Mouse (Mus musculus) adrenal gland, adult (tissue): Measurements from ENCODE around the gene Slc22a7.
A peak's percentile ranks its signal among the peaks of the same experiment; 100 is the strongest.

Source experiments
- DNase-seq, 2 experiments: peaks; one replicate each; pipeline ENCODE4 v3.0.0; 2022 to 2023; ENCODE audit warnings: low spot score in 1 of 2; ENCODE audit not compliant: inconsistent age in 2 of 2

The Slc22a7 gene

GRCm38 (mm10) chr17:46439176-46439575, 919 bp upstream of the Slc22a7 start:
- no peak for DNase-seq

GRCm38 (mm10) chr17:46436672-46437366, 1.4 kb downstream of the Slc22a7 start:
- DNase-seq: no peak

- peak; percentile 54 to 78 for DNase-seq
Observed at GRCm38 (mm10) chr17:46433627-46434026, 4.6 kb downstream of the Slc22a7 start.

GRCm38 (mm10) chr17:46428761-46429414, 9.4 kb downstream of the Slc22a7 start, which contains the start of gene Crip3:
Gene Crip3, plus strand, starts transcription at chr17:46428926.
- DNase-seq: peak; percentile 40 to 67

GRCm38 (mm10) chr17:46426496-46426895, 11.8 kb downstream of the Slc22a7 start:
- DNase-seq: no peak

GRCm38 (mm10) chr17:46419717-46420116, 18.5 kb downstream of the Slc22a7 start:
- DNase-seq: no peak

- no peak for DNase-seq
Observed at GRCm38 (mm10) chr17:46418628-46419027, 19.6 kb downstream of the Slc22a7 start.

GRCm38 (mm10) chr17:46408478-46408877, 29.8 kb downstream of the Slc22a7 start:
- peak in 1 of 2 experiments; percentile 41 for DNase-seq

DNA sequence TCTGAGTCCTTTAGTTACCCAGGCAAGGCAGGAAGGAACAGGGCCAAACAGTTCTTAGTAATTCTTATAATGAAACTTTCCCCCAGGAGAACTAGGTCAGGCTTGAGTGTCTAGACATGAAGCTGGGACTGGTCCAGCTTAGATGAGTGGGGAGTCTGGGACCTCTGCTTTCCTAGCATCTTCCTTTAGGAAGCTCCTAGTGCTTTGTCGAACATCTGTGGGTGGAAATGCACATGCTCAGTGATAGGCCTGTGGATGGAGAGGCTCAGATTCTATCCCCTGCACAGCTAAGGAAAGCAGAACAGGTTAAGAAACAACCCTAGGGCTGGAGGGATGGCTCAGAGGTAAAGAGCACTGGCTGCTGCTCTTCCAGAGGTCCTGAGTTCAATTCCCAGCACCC, 43.6 kb downstream of the Slc22a7 start:
- DNase-seq: no peak

DNA sequence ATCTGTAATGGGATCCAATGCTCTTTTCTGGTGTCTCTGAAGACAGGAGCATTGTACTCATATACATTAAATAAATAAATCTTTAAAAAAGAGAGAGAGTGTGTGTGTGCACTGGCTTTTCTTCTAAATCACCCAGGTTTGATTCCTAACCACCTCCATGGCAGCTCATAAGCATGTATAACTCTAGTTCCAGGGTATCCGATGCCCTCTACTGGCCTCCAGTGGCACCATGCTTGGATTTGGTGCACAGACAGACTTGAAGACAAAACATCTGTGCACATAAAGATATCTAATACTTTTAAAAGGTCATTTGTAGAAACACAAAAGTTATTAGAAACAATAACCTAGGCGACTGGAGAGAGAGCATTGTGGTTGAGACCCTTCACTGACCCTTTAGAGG, 45.2 kb downstream of the Slc22a7 start:
- DNase-seq: peak; percentile 21 to 69

DNA sequence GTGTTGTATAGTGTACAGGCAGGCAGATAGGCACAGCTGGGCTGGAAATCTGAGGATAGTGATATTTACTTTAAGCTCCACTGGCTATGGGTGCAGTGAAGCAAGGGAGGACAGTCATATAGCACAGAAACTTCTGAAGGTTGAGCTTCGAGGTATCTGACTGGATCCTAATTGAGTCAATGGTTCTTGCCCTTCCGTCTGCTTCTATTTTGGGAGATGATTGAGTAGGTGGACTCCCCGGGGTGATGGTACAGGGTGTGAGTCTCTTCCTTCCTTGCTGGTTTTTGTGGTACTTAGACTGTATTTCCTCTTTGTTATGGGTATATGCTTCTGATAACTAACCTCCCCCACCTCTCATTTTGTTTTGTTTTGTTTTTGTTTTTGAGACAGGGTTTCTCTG, 50.1 kb downstream of the Slc22a7 start:
- no peak for DNase-seq

GRCm38 (mm10) chr17:46384061-46384801, 54.0 kb downstream of the Slc22a7 start:
- peak; percentile 39 to 81 for DNase-seq

DNA sequence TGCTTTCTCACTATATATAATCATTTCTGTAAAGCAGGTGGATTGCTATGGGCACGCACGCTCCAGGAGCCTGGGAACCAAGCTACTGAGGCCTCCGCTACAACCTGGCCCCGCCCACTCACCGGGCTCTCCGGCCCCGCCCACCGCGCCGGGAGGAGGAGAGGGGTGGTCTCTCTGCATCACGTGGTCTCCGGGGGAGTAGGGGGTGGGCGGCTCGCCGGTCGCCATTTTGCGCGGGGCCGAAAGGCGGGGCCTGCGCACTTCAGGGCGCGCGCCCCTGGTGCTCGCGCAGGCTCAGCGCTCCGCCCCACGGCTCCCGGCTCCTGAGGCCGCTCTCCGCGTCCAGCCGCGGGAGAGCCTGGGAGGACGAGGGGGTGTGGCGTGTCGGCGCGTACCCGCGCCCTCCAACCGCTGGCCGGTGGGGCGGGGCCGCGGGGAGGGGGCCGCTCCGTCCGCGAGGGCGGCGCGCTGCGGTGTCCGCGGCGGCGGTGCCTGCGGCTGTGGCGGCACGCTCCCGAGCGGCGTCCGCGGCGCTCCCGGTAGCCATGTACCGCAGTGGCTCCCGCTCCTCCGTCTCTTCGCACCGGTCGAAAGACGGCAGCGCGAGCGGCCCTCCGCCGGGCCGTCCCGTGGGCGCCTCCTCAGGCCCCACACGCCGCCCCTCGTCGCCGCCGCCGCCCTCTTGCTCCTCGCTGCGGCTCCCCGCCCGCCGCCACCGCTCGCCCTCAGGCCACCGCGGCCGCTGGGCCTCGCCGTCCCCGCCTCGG, 54.8 kb downstream of the Slc22a7 start, which contains the start of gene Zfp318:
TSS of gene Zfp318 (plus strand) at position 438 of the 767 bp plus-strand sequence.
- peak; percentile 99 to 100 for DNase-seq
